Mouse (Mus musculus): ENCODE results near the gene Mmab. TPM values are rescaled to one million over a fixed set of nuclear protein-coding genes. Genes with fewer than 3 reads are reported as not detected.

Mmab gene
- polyA plus RNA-seq, 2 experiments: 7.1 to 9.1 TPM

- Histone ChIP-seq H3K4me3 (ENCODE audit: insufficient read depth in 1 of 2, low read depth in 2 of 2, low read length in 2 of 2) (no peak overlapping the region), H3K27me3 (ENCODE audit: control insufficient read depth, insufficient read depth, low read length) (no peaks in the 10 kb centered on the region), H3K4me2 (ENCODE audit: low read depth) (no peak overlapping the region), H3K9me3 (ENCODE audit: control insufficient read depth, low read length) (no peaks in the 10 kb centered on the region), H3K36me3 (replicated peaks; ENCODE audit: control insufficient read depth, insufficient read depth, low read depth) (peaks cover 46% of the 10 kb centered on the region), H3K4me1 (replicated peaks; ENCODE audit: control insufficient read depth in 2 of 2, insufficient read depth in 2 of 2, low read length in 1 of 2) (no peaks in the 10 kb centered on the region), H3K27ac (no peak overlapping the region), H3K9ac (replicated peaks) (no peak overlapping the region)
- TF ChIP-seq CTCF (IDR thresholded peaks at IDR 0.05; ENCODE audit: low read depth): no peak
- TF ChIP-seq EP300 (IDR thresholded peaks at IDR 0.05; ENCODE audit: low read depth): no peak
- DNase-seq (ENCODE audit: low read depth in 3 of 3, low spot score in 3 of 3) (peak in 1 of 3 experiments; percentile 4), ATAC-seq (ENCODE audit: insufficient read depth) (no peak)
- WGBS (ENCODE audit: insufficient replicate concordance): 75% methylated on average over 16 of the region's 16 CpGs
Measured at GRCm38 (mm10) chr5:114413067-114413735, 30.7 kb downstream of the Mmab start.

DNA sequence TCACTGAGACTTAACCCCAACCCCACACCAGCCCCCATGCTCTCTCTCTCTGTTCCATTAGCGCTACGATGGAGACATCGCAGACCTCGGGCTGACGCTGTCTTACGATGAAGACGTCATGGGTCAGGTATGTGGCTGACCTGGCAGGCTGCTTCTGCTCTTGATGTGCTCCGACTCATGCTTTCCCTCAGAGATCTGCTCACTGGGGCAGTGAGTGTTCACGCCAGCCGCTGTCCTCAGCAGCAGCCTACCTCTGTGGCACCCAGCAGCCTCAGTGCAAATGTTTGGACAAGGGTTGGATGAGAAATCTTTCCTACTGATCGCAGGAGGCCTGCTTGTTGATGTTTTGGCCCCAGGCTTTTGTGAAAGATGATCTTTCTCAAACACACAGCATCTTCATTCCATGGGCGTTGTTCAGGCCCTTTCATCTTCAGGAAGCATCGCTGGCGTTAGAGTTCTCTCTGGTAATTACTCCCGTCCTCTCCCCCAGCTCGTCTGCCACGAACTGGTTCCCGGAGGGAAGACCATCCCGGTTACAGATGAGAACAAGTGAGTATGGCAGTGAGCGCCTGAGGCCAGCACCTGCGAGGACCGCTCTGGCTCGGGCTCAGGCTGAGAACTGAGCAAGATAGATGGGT is 31.4 kb downstream of the Mmab start:
- 85% methylated on average over 23 of the region's 23 CpGs for WGBS (ENCODE audit: insufficient replicate concordance)
- H3K4me1 ChIP-seq (replicated peaks; ENCODE audit: control insufficient read depth in 2 of 2, insufficient read depth in 2 of 2, low read length in 1 of 2): no peaks in the 10 kb centered on the region
- TF ChIP-seq EP300 (IDR thresholded peaks at IDR 0.05; ENCODE audit: low read depth) (no peak), CTCF (IDR thresholded peaks at IDR 0.05; ENCODE audit: low read depth) (no peak)
- H3K9ac ChIP-seq (replicated peaks): no peak overlapping the region
- H3K4me2 ChIP-seq (ENCODE audit: low read depth): no peak overlapping the region
- no peaks in the 10 kb centered on the region for H3K27me3 ChIP-seq (ENCODE audit: control insufficient read depth, insufficient read depth, low read length)
- H3K4me3 ChIP-seq (ENCODE audit: insufficient read depth in 1 of 2, low read depth in 2 of 2, low read length in 2 of 2): no peak overlapping the region
- H3K27ac ChIP-seq: no peak overlapping the region
- no peaks in the 10 kb centered on the region for H3K9me3 ChIP-seq (ENCODE audit: control insufficient read depth, low read length)
- no peak for ATAC-seq (ENCODE audit: insufficient read depth)
- DNase-seq (ENCODE audit: low read depth in 3 of 3, low spot score in 3 of 3): no peak
- peaks cover 48% of the 10 kb centered on the region for H3K36me3 ChIP-seq (replicated peaks; ENCODE audit: control insufficient read depth, insufficient read depth, low read depth)

- ATAC-seq (ENCODE audit: insufficient read depth): no peak
- H3K27ac ChIP-seq: no peak overlapping the region
Measured at GRCm38 (mm10) chr5:114410429-114410828, 33.4 kb downstream of the Mmab start.

GRCm38 (mm10) chr5:114408846-114409245 is 35.0 kb downstream of the Mmab start:
- DNase-seq (ENCODE audit: low read depth in 3 of 3, low spot score in 3 of 3) (no peak), ATAC-seq (ENCODE audit: insufficient read depth) (no peak)
- H3K27me3 ChIP-seq (ENCODE audit: control insufficient read depth, insufficient read depth, low read length): no peaks in the 10 kb centered on the region
- H3K4me2 ChIP-seq (ENCODE audit: low read depth): no peak overlapping the region
- no peak for TF ChIP-seq CTCF (IDR thresholded peaks at IDR 0.05; ENCODE audit: low read depth)
- TF ChIP-seq EP300 (IDR thresholded peaks at IDR 0.05; ENCODE audit: low read depth): no peak
- H3K9ac ChIP-seq (replicated peaks): no peak overlapping the region
- WGBS (ENCODE audit: insufficient replicate concordance): 84% methylated on average over 11 of the region's 11 CpGs
- H3K9me3 ChIP-seq (ENCODE audit: control insufficient read depth, low read length): no peaks in the 10 kb centered on the region
- H3K4me3 ChIP-seq (ENCODE audit: insufficient read depth in 1 of 2, low read depth in 2 of 2, low read length in 2 of 2): no peak overlapping the region
- no peak overlapping the region for H3K27ac ChIP-seq
- peaks cover 52% of the 10 kb centered on the region for H3K36me3 ChIP-seq (replicated peaks; ENCODE audit: control insufficient read depth, insufficient read depth, low read depth)
- no peaks in the 10 kb centered on the region for H3K4me1 ChIP-seq (replicated peaks; ENCODE audit: control insufficient read depth in 2 of 2, insufficient read depth in 2 of 2, low read length in 1 of 2)

More at GRCm38 (mm10) chr5:114410429-114410828, 33.4 kb downstream of the Mmab start:
- Histone ChIP-seq H3K4me2 (ENCODE audit: low read depth) (no peak overlapping the region), H3K9ac (replicated peaks) (no peak overlapping the region), H3K4me3 (ENCODE audit: insufficient read depth in 1 of 2, low read depth in 2 of 2, low read length in 2 of 2) (no peak overlapping the region), H3K36me3 (replicated peaks; ENCODE audit: control insufficient read depth, insufficient read depth, low read depth) (peaks cover 41% of the 10 kb centered on the region), H3K9me3 (ENCODE audit: control insufficient read depth, low read length) (no peaks in the 10 kb centered on the region), H3K4me1 (replicated peaks; ENCODE audit: control insufficient read depth in 2 of 2, insufficient read depth in 2 of 2, low read length in 1 of 2) (no peaks in the 10 kb centered on the region), H3K27me3 (ENCODE audit: control insufficient read depth, insufficient read depth, low read length) (no peaks in the 10 kb centered on the region)
- TF ChIP-seq EP300 (IDR thresholded peaks at IDR 0.05; ENCODE audit: low read depth) (no peak), CTCF (IDR thresholded peaks at IDR 0.05; ENCODE audit: low read depth) (no peak)
- no peak for DNase-seq (ENCODE audit: low read depth in 3 of 3, low spot score in 3 of 3)
- 87% methylated on average over 13 of the region's 13 CpGs for WGBS (ENCODE audit: insufficient replicate concordance)

DNA sequence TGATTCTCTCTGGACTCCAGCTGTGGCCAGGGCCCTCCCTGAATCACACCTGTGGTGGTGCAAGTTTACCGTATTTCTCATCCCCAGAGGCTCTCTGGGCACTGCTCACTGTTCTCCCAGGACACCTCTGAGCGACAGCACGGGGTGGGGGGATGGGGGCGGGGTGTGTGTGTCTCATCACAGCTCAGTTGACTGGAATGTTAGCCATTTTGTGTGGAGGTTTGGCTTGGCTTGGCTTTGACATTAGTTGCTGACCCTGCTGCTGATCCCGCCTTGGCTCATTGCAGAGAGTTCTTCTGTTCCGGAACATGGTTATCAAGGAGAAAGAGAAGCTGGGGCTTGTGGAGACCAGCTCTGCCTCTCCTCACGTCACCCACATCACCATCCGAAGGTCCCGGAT is 36.0 kb downstream of the Mmab start:
- Histone ChIP-seq H3K9ac (replicated peaks) (no peak overlapping the region), H3K9me3 (ENCODE audit: control insufficient read depth, low read length) (no peaks in the 10 kb centered on the region), H3K4me1 (replicated peaks; ENCODE audit: control insufficient read depth in 2 of 2, insufficient read depth in 2 of 2, low read length in 1 of 2) (no peaks in the 10 kb centered on the region), H3K4me3 (ENCODE audit: insufficient read depth in 1 of 2, low read depth in 2 of 2, low read length in 2 of 2) (no peak overlapping the region), H3K27me3 (ENCODE audit: control insufficient read depth, insufficient read depth, low read length) (no peaks in the 10 kb centered on the region), H3K27ac (no peak overlapping the region), H3K36me3 (replicated peaks; ENCODE audit: control insufficient read depth, insufficient read depth, low read depth) (peaks cover 50% of the 10 kb centered on the region), H3K4me2 (ENCODE audit: low read depth) (no peak overlapping the region)
- no peak for DNase-seq (ENCODE audit: low read depth in 3 of 3, low spot score in 3 of 3)
- TF ChIP-seq CTCF (IDR thresholded peaks at IDR 0.05; ENCODE audit: low read depth): no peak
- no peak for TF ChIP-seq EP300 (IDR thresholded peaks at IDR 0.05; ENCODE audit: low read depth)
- no peak for ATAC-seq (ENCODE audit: insufficient read depth)
- 85% methylated on average over 9 of the region's 9 CpGs for WGBS (ENCODE audit: insufficient replicate concordance)
